Mouse (Mus musculus): Measurements from ENCODE around the gene Mdk.

The Mdk gene

DNA sequence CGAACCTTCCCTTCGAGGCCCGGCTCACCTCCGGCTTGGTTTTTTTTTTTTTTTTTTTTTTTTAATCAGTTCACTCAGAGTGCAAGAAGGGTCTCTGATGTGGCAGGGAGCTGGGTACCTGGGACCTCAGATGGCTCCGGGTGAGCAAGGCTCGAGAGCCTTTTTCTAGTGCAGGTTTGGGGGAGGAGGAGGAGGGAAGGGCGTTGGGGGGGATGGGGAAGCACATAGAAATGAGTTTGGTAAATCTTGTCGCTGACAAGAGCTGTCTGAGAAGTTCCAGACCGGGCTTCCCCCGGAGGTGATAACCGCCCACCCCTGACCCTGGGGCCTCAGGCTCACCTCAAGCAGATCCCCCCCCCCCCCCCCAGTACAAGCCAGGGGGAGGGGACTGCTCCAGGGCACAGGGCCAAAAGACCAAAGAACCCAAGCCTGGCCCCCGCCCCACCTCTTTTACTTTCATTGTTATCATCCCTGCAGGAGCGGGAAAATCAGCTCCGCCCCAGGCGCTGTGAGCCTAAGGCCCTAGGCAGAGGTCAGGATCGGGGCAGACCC, at the start of gene Mdk:
TSS of gene Mdk (minus strand) at position 138 of the 552 bp plus-strand sequence.
- peak in 1 of 2 experiments; percentile 36 for DNase-seq

DNA sequence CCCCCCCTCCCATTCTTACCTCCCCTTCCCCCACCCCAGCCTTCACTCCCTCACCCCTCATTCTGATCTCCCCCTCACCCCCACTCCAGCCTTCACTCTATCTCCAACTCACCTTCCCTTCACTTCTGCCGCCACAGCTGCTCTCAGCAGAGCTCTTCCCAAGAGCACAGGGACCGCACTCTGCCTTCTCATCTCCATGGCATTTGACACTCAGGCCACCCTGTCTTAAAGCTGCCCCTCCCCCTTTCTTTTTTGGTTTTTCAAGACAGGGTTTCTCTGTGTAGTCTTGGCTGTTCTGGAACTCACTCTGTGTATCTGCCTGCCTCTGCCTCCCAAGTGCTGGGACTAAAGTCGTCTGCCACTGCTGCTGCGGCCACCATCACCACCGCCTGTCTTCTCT, 48.7 kb upstream of the Mdk start:
- DNase-seq = no peak

DNA sequence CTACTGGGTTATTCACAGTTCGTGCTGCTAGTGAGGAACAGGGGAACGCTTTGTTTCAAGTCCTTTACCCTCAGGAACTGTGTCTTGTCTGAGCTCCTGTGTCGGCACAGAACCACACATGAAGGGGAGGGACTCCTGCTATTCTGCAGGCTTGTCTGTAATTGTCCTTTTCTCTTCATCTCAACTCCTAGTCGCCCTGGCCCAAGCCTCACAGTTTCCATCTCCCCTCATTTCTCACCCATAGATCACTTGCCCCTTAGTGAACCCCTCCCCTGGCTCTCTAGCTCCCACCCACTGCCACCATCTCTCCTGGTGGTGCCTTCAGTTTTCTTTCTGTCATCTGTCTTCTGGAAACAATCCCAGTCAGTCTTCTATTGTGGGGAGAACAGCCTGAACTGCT, 48.1 kb upstream of the Mdk start:
- no peak for DNase-seq

DNA sequence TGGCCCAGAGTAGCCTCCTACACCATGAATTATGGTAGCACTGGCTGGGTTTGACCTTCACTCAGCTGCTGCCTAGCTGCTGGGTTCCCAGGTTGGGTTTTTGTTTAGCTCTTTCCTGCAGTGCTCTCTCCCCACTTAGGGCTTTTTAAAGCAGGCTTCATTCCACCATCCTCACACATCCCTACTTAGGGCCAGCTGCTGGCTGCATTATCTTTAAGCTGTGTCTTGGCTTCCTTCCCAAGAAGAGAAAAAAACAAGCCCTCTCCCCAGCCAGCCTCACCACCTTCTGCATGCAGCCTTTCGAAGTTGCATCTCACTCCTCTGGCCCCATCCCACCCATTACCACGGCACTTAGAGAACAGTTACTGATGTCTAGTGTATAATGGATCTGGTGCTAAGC, 46.5 kb upstream of the Mdk start:
- DNase-seq = no peak

DNA sequence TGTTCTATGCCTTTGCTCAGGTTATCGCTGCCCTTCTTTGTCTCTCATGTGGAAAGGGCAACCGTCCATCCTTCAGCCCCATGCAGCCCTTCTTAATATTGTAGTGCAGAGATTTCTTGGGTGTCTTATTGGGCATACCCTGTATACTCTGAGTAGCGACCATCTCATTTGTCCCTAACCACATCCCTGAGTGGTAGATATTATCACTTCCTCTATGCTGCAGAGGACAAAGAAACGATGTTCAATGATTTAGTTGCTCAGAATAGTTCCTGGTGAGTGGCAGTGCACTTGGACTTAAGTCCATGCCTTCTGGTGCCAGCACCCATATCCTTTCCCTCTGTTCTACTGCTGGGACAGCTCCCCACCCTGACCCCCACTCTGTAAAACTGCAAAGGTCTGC, 45.9 kb upstream of the Mdk start:
- DNase-seq = no peak

DNA sequence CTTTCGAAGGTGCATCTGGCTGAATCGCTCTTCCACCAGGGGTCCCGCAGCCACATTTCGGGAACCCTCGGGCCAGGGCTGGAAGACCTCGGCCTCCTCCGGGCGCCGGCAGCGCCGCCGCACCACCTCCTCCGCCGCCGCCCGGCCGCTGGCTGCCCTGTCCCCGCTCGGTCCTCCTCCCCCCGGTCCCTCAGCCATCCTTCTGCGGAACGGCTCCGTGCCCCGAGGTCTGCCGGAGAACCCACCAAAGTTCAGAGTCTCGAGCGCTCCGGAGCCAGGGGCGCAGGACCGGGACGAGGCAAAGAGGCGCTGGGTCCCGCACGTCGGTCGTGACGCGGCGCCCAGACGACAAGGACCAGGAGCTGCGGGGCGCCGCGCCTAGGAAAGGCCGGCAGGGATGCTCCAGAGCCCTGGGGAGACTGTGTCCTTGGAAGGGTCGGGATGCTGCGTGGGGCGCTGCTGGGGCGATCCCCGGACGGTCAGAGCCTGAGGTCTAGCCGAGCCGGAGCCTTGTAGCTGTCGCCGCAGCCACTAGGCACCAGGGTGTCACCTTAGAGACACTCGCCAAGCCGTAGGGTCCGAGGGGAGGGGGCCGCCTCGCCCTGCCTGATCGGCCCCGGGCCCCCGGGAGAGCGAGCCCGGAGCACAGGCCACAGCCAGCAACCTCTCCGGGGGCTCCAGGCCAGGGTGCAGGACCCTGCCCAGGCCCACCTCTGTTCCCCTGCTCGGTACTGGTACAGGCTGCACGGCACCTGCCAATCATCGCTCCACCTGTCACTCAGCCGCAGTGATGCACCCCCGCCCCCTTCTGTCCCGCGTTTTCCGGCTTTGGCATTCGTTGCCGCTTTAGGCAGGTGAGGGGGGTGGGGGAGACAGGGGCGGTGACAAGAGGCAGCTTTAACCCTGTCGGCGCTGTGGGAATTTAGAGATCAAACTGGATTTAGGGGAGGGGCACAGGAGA, 43.8 kb upstream of the Mdk start, which contains the start of gene Dgkz:
TSS of gene Dgkz (minus strand) at position 284 of the 961 bp plus-strand sequence.
- peak in 1 of 2 experiments; percentile 31 for DNase-seq

DNA sequence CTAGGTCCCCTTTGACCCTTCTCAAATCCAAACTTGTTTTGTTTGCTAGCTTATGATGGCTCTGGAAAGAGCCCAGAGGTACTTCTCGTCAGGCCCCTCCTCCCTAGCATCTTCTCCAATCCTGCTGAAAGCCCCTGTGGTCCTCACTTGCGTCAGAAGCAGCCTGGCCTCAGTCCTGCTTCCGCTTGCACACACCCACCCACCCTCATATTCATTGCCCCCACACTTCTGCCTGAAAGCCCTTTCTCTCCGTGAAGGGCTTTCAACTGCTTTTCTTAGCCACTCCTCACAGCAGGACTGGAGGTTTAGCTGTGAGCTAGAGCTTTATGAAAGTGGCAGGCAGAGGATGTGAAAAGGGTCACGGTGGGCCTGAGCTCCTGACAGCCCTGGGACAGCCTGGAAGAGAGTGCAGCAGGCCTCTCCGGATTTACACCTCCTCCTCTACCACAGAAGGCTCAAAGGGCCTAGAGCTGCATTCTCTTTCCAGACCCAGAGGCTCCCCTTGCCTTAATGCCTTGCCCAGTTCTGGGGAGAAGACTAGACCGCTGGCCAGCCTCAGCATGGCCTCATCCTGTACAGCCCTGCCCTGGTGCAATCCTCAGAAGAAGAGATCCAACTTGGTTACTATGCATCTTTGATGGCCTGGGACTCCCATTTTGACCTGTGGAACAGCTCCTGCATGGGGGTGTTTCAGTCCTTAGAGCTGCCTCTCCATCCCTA, 41.5 kb upstream of the Mdk start:
- no peak for DNase-seq

DNA sequence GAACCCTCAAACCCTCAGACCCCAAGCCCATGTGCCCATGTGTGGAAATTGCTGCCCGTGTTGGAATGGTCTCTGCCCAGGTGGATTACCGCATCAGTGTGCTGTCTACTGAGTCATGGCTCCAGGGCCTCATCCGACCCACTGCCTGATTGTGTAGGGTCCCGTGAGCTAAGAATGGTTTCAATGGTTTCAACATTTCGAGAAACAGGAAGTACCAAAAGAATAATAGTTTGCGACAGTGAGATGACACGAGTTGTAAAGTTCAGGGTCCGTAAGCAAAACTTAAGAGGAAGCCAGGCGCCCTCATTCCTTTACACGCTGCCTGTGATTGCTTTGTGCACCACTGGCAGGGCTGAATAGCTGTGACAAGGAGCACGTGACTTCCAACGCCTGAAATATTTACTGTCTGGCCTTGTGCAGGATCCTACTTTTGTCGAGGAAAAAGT, 40.0 kb upstream of the Mdk start:
- DNase-seq = peak; percentile 37 to 40

DNA sequence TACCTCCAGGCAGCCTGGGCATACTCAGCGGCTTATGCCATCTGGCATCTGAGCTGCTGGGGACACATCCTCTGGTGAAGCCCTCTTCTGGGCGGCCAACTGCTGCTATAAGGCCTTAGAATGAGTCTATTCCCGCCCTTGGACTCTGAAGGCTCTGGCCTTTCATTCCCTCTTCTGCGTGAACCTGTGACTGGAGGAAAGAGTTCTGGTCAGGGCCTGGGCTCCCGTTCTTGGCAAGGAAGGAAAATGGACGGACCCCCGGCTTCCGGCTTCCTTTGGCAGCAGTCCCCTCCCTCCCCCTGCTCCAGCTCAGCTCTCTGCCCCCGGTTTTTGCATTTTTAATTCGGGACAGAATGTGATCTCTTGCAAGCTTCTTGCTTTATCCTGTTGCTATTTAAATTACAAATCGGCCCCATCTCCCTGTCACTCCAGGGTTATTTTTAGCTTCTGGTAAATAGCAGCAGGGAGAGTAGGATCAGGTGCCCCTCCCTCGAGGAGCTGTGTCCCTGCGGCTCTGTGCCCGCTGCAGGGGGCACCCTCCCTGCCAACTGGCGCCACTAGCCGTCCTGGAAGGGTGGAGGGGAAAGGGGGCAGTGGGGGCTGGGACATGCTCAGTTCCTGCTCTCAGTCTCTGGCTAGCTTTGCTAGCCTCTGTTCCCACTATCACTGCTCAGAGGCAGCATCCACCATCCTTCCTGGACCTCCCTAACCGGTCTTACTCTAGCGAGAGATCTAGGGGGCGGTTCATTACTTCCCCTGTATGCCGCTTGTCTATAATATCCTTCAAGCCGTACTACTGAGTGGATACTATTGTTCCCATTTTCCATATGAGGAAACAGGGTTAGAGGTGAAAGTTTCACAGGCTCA, 39.4 kb upstream of the Mdk start:
- peak; percentile 39 to 56 for DNase-seq

DNA sequence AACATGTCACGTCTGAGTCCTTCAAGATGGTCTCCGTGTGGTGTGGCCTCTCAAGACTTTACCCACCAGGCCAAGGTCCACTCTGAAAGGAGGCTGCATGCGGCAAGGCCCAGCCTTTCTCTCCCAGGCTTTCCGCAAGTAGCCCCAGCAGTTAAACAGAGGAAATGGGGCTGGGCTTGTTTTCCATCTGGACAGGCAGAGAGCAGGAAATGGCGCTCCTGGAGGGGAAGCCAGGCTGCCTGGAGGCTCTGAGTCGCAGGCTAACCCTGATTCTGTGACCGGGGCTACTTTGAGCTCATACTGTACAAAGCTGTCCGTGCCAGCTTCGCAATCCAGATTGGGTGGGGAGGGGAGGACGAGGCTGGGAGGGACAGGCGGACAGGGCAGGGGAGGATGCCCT, 35.9 kb upstream of the Mdk start:
- peak; percentile 66 to 68 for DNase-seq

DNA sequence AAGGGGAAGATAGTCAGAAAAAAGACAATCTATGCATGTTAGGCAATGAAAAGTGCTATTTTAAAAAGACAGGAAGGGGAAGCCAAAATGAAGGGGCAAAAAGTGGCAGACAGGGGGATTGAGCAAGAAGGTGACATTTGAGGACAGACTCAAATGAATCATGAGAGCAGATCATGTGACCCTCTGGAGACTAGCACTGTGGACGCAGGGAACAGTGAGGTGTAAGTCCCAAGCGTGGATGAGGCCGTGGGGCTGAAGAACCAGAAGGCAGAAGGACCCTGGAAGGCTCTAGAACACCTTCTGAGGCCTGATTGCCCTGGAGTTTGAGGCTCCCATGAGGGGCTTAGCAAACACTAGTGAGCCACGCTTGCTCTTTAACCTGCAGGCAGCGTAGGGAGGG, 34.3 kb upstream of the Mdk start:
- DNase-seq = no peak

DNA sequence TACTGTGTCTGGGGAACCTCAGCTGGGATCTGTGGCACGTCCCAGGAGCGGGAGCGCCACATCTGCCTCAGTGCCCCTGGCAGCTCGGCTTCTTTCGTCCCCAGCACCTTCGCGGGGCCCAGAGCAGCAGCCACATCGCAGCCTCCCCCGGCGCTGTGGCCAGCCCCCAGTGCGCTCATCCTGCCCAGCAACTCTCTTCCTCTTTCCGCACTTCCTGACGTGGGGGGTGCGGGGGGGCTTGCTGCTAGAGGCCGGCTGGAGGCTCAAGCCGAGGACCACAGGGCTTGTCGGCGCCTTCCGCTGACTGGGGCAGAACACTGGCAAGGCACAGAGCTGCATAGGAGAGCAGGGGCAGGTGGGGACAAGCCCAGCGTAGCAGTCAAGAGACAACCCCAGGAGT, 33.3 kb upstream of the Mdk start:
- peak; percentile 85 to 91 for DNase-seq

DNA sequence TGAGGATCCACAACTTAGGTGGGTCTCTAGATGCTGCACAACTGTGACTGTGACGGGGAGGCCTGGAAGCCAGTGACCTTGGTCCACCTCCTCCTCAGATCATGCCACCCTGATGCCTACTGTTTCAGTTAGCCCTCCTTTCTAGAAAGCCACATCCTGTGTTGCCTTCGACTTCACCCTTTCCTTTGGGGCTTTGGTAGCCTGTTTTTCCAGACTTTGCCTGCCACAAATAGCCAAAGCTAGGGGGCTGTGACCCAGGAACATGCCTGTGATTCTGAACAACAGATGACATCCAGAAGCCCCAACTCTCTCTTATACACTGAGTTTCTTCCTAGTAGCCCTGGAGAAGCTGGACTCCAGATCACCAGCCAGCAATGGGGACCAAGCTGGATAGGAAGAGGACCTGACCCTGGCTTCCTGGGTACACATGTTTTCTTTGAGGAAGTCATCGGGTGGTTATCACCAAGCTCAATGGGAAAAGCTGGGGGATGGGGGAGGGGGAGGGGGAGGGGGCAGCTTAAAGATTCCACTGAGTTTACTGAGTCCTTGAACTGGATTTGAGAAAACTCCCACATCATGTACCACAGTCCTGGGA, 32.6 kb upstream of the Mdk start:
- no peak for DNase-seq

DNA sequence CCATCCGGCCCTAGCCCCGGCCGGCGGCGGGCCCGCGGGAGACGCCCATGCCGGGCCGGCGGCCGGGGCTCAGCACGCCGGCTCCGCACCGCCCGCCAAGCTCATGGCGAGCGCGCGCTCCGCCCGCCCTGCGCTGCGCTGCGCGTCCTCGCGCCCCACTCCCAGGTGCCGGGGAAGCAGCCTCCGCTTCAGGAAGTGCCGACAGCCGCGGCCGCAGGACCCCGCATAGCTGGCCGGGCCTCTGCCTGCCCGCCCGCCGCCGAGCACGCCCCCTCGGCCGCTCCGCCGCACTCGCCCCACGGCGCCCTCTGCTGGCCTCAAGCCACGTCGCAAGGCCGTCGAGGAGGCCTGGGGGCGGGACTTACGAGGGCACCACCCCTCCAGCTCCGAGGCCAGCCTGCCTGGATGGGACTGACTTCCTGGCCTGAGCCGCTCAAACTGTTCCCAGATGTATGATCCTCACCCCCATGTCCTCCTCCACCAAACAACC, 31.4 kb upstream of the Mdk start:
- peak; percentile 95 to 99 for DNase-seq

DNA sequence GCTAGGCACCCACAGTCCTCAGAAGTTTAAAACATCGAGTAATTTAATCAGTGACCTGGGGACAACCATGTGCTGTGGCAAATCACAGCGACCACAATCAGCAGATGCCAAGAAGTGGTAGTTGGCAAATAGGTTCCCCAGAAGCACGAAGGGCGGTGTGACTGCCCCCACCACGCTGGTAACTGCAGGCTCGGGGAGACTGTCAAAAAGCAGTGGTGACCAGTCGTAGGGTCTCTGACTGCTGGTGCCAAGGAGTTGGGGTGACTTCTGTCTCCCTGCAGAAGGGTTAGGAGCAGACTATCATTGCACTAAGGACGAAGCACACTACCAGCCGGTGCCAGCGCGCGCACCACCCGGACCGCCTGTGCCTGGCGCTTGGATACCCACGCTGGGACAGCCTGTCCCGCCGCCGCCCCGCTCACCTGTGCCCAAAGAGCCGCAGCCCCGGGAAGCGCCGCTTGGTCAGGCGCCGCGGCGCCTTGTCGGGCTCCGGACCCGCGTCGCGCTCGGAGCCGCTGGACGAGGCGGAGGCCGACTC, 30.8 kb upstream of the Mdk start:
- DNase-seq = peak in 1 of 2 experiments; percentile 66

DNA sequence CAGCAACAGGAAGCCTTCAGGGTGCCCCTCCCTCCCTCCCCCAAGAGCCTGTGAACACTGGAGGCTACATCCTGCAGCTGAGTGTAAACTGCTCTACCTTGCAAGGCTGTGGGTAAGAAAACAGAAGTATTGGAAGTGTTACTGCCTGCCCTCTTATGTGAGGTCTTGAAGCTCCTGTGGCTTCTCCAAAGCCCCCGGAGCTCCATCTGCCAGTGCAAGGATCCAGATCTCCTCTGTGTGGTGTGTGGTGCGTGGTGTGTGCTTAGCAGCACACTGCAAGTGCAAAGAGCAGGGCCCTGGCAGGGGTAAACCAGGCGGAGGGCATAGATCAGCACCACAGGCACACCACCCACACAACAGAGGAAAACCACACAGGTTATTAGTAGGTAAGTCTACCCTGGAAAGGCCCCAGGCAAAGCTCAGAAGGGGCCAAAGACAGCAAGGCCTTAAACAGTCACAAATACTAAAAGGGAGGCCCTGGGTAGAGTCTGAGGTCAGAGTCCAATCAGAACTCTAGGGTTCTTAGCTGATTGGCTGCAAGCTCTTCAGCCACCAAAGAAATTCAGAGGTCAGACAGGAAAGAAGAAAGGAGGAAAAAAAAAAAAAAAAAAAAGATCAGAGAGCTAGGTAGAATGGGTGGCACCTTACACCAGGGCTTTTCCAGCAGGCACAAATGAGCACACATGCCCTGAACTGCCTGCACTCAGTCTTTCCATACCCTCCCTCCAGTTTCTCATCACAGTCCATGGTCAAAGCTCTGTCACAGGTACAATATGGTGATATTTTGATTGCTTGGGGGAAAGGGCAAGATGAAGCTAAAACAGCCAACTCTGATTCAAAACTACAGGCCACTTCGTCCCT, 30.0 kb upstream of the Mdk start:
- DNase-seq = peak; percentile 65 to 69

DNA sequence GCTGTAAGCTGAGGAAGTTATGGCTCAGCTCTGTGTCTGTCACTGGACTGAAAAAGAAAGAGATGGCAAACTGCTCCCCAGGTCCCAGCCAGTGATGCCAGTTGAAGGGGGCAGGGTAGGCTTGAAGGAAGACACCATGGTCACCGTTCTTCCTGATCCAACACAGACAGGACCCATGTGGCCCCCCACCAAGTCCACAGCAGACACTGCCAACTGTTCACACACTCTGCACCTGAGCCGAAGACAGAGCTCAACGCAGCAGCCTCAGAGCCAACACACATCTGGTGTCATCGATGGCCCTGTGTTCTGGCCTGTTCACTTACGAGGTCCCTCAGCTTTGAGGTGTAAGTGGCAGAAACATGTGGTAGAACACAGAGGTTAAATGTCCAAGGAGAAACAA, 28.4 kb upstream of the Mdk start:
- DNase-seq = no peak

DNA sequence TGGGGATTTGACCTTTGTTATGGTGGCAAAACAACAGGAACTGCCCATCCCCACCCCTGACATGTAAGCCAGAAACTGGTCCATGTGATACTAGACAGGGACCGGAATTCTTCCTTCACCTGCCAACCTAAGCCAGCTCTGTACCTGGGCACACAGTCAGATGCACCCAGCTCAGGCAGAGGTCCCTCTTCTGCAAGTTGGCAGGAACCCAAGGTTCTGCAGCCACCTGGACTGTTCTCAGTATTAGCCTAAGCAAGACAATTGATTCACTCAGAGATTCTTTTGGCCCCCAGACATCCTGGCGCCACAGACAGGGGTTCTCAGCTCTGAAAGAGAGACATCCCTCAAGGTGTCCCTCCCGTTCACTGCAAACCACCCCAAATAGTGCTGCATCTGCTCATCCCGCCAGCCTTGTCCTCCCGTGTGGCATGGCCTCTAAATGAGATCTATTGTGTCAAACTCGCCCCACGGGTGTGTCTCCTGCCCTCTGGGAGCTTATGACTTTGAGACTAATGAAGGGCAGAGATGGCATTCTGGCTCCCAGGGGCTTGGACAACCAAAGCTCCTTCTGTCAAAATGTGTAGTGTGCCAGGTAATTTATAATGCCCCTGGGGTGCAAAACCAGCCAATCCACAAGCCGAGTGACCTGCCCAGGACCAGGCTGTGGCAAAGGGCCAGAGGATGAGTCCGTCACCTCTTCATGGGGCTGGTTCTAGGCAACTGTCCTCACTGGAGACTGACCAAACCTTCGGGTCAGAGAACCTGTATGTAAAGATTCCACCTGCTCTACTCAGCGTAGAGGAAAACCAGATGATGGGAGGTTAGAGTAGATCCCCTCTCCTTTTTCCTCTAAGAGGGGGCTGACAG, 27.7 kb upstream of the Mdk start:
- peak; percentile 39 to 61 for DNase-seq

DNA sequence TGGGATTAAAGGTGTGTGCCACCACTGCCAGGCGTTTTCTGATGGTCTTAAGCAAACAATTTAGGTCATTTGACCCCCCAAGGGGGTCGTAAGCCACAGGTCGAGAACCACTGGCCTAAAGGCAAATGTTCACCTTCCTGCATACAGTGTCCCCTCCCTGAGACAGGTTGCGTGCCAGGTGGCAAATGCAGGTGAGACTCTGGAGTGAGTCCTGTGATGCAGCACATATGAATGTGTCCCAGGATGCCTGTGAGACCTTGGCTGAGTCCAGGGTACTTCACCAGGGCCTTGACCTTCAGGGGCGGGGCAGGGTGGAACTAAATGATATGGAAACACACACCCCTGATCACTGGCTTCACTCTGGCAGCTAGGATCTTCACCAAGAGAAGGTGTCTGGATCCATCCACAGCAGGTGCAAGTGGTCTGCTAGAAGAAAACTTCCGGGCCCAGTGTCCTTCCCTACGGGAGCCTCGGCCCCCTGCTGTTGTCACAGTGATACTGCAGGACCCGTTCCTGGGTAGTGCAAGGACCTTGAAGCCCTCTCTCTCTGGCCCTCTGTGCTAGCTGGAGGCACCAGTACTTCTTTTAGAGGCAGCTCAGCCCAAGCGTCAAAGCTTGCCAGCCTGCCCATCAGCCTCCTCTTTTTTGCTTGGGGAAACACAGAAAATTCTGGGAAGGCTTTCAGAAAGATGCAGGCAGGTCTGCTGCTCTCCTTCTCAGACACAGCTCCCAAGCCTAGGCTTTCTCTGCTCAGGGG, 26.8 kb upstream of the Mdk start:
- DNase-seq = peak; percentile 60 to 80

Data from kidney, postnatal 36 days (tissue).